Mouse (Mus musculus): Measurements from ENCODE around the gene Nanos1.

GRCm38 (mm10) chr19:60731966-60732365 lies 23.8 kb upstream of the Nanos1 start:
- TF ChIP-seq CTCF (IDR thresholded peaks at IDR 0.05; ENCODE audit: extremely low read depth, insufficient read depth, insufficient read length, insufficient replicate concordance), result no peak
- no peak for TF ChIP-seq POLR2A (IDR thresholded peaks at IDR 0.05; ENCODE audit: low read depth, low read length)

All from spleen, adult 2 months (tissue).